Mouse (Mus musculus): ENCODE data around the gene Cd63. TPM values are rescaled to one million over a fixed set of nuclear protein-coding genes. Genes with fewer than 3 reads are reported as not detected.

Cd63 gene
- total RNA-seq, 4 experiments from 2014 or later, result 76.9 to 199 (median 126) TPM

GRCm38 (mm10) chr10:128902409-128902988, 1.7 kb downstream of the Cd63 start:
- no peak for DNase-seq (ENCODE audit: low spot score in 2 of 2)

DNA sequence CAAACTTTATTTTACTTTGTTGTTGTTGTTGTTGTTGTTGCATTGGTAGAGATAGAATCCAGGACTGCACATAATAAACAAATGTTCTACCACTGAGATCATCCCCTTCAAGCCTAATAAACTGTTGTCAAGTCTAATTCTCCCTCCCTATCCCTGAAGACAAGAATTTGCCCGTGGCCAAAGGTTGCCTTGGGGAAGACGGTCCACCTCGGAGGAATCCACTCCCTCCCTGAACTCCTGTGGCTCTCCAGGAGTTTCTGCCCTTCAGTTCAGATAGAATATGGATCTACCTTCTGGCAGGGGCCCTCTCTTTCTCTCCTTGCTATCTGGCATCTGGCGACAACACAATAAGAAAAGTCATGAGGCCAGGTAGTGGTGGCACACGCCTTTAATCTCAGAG, 4.0 kb downstream of the Cd63 start:
- no peak for DNase-seq (ENCODE audit: low spot score in 2 of 2)

DNA sequence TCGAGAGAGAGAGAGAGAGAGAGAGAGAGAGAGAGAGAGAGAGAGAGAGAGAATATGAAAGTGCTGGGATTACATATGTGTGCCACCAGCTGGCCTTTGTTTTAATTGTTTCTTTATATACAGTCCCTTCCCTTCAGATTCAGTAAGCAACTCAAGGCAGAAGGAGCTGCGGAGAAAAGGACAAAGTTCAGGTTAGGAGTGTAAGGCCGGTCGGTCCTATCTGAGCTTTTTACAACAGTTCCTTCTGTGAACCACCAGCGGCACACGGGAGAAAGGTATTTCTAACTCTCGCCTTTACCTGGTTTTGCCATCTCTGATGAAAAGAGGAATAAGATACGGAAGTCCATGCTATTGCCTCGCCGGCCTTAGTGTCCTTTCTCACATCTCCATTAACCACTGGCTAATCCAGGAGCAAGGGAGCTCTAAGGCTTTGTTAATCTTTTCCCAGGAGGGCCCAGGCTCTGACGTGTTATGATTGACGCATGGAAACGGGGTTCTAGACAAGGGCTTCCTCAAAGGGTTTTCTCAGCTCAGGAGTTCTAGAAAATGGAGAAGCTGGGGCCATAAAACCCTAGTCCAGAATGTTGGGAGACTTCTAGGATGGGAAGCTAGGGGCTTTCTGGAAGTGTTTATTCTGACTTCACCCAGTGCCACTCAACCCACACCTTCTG, 8.1 kb downstream of the Cd63 start:
- DNase-seq (ENCODE audit: low spot score in 2 of 2), result no peak

DNA sequence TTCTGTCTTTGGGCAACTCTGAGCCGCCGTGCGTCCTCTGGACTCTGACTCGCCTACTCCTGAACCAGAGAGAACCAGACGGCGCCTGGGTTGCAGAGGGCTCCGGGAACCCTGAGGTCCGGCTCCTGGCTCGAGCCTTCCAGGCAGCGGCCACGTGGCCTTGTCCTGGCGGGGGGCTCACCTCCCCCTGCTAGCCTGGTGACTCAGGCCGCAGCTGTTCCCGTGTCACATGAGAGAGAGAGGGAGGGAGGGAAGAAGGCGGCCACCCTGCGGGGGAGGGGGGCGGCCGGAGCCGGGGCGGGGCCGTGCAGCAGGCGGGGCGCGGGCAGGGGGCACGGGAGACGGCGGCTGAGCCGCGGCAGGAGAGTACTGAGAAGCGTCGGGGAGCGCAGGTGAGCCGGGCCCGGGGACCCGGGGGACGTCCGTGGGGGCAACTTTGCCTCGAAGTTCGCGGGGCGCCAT, 8.8 kb downstream of the Cd63 start:
- DNase-seq (ENCODE audit: low spot score in 2 of 2), result peak; percentile 68 to 77

DNA sequence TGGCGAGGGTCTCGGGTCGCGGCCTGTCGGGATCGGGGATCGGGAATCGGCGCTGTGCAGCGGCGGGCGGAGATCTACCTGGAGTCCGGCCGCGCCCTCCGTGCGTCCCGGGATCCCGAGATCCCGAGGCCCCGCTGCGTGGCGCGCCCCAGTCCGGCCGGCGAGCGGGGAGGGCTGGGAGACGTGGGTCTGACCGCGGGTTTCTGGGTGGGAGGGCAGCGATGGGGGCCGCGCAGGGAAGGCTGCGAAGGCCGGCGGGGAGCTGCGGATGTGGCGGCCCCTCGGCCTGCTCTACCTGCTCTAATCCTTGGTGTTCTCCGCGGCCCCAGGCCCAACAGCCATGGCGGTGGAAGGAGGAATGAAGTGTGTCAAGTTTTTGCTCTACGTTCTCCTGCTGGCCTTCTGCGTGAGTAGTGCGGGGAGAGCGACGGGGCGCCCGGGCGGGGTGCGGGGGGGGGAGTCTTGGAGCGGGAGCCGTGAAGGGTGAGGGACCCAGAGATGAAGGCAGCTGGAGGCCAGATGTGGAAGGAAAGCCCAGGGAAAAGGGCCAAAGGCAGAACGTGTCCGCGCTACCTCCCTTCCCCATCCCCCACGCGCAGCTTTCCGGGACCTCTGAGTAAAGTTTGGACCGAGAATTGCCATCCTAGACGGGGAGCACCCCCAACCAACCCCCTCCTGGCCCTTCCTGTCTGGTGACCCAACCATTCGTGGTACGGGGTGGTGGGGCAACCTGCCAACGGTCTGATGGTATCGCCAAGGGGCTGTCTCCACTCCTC, 9.5 kb downstream of the Cd63 start:
- peak in 1 of 2 experiments; percentile 55 for DNase-seq (ENCODE audit: low spot score in 2 of 2)

GRCm38 (mm10) chr10:128911430-128911829, 10.6 kb downstream of the Cd63 start:
- DNase-seq (ENCODE audit: low spot score in 2 of 2), result no peak

DNA sequence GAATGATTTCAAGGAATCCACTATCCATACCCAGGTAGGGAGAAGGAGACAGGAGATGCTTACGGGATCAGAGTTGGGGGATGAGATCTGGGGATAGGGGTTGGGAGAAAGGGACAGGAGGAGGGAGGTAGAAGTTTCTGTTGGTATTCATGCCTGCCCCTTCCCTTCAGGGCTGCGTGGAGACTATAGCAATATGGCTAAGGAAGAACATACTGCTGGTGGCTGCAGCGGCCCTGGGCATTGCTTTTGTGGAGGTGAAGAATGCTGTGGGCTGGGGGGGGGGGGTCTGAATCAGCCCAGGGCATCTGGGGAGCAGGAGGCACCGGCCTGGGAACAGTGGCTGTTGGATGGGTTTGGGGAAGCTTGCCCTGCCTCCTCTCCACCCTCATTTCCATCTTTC, 11.5 kb downstream of the Cd63 start:
- DNase-seq (ENCODE audit: low spot score in 2 of 2), result no peak

DNA sequence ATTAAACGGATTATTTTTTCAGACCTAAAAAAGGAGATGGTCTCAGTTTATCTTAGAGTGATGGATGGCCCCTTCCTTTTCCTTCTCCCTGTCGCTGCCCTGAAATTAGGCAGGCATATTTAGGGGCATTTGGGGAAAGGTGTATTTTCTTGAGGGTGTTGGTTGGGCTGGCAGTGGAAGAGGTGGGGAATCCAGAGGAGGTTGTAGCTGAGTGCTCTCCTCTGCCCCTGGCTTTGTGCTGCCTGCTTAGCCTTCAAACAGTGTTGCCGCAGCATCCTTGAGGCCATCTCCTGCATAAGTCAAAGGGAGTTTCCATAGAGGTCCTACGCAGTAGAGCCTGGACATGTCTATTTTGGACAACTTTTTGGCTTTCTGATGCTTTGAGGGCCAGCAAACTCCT, 12.0 kb downstream of the Cd63 start:
- no peak for DNase-seq (ENCODE audit: low spot score in 2 of 2)

DNA sequence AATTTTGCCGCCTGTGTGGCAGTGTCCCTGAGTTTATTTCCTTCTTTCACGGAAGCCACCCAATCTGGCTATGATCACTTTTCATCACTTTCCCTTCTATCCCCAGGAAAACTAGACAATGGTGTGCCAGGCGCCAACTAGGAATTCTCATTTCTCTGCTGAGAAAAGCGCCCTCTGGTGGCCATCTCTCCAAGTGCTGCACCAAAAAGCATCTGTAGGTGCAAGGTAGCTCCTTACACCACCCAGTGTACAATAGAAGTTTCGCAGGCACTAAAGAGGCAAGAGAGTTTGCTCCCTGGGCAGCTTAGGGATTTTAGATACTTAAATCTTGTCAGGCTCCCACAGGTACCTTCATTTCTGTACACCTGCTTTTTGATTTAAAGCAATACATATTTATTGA, 12.4 kb downstream of the Cd63 start:
- DNase-seq (ENCODE audit: low spot score in 2 of 2), result peak; percentile 78 to 94

- no peak for DNase-seq (ENCODE audit: low spot score in 2 of 2)
Measured at GRCm38 (mm10) chr10:128913696-128914095, 12.9 kb downstream of the Cd63 start.

DNA sequence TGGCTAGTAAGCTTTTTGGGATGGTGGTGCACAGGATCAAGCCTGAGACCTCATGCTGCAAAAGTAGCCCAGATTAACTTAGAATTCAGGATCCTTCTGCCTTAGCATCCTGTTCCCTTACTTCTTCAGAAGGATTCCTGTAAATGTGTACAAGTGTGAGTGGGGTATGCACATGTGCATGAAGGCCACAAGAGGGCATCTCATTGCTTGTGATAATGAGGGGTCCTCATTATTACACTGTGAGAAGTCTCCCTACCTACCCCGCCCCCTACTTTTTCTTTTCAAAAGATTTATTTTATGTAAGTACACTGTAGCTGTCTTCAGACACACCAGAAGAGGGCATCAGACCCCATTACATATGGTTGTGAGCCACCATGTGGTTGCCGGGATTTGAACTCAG, 14.8 kb downstream of the Cd63 start:
- DNase-seq (ENCODE audit: low spot score in 2 of 2), result no peak

DNA sequence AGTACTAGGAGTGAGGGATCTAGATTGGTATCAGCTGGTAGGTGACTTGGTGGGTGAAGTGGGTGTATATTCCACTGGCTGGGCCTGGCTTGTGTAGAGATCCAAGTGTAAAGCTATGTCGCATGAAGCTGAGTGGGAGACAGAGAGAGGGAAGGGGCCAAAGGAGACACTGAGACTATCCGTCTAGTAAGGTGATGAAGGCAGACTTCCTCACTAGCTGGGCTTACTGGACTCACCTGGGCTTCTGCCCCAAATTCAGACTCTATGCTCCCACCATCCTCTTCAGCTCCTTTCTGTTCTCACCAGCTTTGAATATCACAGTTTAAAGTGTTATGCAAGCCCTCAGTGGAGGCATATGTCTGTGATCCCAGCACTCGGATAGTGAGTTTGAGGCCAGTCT, 15.9 kb downstream of the Cd63 start:
- no peak for DNase-seq (ENCODE audit: low spot score in 2 of 2)

DNA sequence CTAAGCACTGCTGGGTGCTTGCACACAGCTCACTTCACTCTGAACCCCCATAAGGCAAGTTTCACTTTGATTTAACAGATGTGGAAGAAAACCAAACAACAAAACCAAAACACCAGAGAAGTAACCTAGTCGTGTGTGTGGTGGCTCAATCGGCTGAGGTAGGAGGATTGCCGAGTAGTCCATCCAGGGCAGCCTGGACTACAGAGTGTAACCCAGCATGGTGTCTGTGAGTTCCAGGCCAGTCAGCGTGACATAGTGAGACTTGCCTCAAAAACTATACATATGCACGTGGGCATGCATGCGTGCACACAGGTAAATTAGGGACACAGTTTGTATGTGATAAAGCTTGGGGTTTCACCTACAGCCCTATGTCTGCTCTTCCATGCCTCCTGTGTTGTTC, 16.6 kb downstream of the Cd63 start:
- DNase-seq (ENCODE audit: low spot score in 2 of 2), result no peak

GRCm38 (mm10) chr10:128918246-128918645, 17.5 kb downstream of the Cd63 start:
- peak; percentile 53 to 60 for DNase-seq (ENCODE audit: low spot score in 2 of 2)

DNA sequence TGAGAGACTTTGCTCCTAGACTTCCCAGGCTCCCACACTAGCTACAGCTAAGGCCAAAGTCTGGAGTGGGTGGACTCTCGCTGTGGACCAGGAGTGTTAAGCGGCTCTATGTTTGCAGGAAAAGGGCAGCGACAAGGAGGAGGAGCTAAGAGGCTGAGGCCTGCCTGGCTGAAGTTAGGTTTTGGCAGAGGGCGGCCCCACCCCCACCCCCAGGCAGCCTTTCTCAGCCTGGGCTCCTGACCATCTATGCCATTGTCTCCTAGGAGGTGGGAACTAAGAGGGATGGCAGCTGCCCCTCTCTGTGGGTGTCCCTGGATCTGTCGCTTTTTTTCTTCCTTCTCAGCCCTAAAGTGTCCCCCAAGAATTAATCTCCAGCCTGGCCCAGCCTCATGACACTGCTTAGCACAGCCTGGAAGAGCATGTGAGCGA, 18.4 kb downstream of the Cd63 start:
- DNase-seq (ENCODE audit: low spot score in 2 of 2), result no peak

- DNase-seq (ENCODE audit: low spot score in 2 of 2), result no peak
Measured at GRCm38 (mm10) chr10:128919966-128920365, 19.2 kb downstream of the Cd63 start.

DNA sequence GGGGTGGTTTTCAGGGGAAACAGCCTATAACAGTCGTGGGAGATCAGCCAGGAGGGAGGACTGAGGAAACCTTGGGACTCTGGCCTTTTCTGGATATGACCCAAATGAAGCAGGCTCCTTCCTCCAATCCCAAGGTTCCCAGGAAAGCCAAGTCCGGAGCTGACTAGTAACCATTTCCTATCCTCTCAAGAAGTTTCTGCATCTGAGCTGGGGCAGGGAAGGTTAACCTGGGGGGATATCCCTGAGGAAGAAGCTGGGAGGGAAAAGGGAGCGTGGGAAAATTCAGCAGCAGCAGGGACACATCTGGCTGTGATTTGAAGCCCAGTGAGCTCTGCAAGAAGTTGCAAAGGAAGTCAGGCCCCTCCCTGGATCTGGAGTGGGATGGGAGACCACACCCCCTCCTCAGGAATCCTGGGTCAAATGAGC, 20.0 kb downstream of the Cd63 start:
- no peak for DNase-seq (ENCODE audit: low spot score in 2 of 2)

DNA sequence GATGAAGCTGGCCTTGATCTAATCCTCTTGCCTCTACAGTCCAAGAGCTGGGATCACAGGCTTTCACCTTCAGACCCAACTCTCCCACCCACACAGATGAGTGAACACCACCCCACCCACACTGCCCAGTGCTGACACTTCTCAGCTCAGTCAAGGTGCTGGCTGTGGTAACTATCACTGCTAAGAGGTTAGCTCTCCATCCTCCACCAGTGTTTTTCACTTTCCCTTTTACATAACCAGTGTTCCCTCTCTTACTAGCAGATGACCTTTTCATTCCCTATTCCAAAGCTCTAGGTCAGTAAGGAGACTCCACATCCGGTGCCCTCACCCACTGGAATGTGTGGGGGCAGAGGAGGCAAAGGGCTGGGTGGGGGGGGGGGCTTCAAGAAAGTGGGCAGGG, 20.5 kb downstream of the Cd63 start:
- no peak for DNase-seq (ENCODE audit: low spot score in 2 of 2)

DNA sequence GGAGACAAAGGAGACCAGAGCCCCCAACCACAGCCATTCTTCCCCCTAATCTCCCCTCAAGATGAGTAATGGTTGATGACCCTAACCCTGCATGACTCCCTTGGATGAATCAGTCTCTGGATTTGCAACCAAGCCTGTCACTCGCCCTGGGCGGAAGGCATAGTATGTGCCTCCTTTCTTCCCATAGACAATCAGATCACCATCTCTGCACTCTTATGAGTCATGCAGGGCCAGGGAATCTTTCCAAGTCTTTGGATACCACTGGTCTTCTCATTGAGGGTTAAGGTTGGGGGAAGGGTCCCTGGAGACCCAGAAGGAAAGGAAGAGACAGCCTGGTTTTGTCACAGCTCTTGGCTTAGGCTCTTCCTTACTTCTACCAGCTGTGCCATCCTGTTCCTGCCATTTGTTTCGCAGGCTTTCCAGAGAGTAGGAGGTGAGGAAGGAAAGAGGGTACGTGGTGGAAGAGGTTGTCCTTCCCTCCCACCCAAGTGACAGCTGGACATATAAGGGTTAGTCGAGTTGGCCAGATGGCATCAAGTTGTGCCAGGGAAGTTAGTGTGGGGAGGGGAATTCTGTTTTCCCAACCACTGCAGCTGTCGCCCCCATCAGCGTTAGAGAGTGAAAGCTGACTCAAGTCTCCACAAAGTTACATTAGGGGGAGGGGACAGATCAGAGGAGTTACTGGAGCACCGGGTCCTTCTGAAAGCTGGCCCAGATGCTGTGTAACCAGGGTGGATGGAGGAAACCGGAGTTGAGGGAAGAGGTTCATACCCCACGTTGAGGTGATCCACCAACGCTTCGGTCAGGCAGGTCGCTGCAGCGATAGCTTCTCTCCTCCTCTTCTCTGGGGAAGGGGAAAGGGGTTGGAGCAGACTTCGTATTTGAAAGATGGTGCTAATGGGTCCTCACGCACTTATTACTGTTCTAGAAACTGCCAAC, 21.4 kb downstream of the Cd63 start:
- no peak for DNase-seq (ENCODE audit: low spot score in 2 of 2)

DNA sequence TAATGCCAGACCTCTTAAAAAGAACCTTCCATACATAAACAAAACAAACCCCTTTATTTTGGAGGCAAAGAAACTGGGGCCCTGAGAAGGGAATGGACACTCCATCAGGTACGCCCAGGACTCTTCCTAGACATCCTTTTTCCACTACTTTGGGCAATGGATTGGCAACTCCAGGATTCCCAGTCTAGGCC, 21.9 kb downstream of the Cd63 start, which contains the start of gene Rdh5:
Rdh5 (minus strand) TSS at position 67 of the 191 bp plus-strand sequence.
- no peak for DNase-seq (ENCODE audit: low spot score in 2 of 2)

DNA sequence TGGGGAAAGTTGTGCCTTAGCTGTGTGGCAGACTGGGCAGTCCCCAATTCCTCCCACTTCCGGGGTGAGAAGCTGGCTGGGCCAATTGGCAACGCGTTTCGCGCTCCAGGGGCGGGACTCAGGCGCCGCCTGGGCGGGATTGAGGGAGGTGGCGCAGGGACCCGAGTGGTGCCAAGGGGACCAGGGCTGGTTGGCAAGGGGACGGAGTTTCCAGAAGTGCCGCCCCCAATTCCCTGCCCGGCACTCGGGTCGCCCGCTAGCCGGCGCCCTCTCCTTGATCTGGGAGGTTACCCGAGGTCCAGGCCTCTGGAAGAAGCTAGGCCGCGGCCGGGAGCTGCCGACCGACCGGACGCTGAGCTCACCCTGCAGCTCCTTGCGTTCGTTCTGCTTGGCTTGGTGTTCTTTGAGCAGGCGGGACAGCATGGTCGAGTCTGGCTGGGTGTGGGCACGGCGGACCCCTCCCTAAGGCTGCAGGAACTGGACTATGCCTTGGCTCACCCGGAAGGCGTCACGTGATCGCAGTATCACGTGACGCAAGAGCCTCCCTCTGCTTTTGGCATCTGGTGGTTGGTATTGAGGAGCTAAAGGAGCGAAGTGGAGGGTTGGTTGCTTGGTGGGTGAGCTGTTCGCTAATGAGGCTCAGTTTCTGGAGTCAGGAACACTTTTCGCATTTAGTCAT, 22.4 kb downstream of the Cd63 start:
- DNase-seq (ENCODE audit: low spot score in 2 of 2), result peak; percentile 94

Measured in layer of hippocampus, adult 8-10 months (tissue).